Mouse (Mus musculus): ENCODE measurements around the gene Cic. TPM values are rescaled to one million over a fixed set of nuclear protein-coding genes. Genes with fewer than 3 reads are reported as not detected.
A peak's percentile ranks its signal among the peaks of the same experiment; 100 is the strongest.

The Cic gene
- polyA plus RNA-seq, 1 experiment from 2014 or later, result 44.2 TPM

DNA sequence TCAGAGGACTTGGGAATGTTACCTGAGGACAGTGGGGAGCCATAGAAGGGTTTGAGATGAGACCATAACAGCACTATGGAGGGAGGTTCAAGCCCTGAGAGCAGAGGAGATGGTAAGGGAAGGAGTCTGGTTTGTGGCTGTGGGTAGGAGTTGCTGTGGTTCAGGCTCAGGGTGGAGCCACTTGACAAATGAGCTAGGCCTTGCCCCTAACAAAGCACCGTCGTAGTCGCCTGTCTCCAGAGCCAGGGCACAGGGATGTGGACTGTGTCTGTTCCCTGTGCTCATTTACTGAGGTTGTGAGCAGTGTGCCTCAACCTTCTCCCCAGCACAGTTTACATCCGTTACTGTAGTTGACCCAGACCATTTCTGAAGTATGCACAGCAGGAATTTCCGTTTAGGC, 7.1 kb downstream of the Cic start:
- Histone ChIP-seq H3K36me3 (peaks cover 32% of the 10 kb centered on the region), H3K4me1 (peaks cover 43% of the 10 kb centered on the region), H3K9me3 (no peaks in the 10 kb centered on the region), H3K27me3 (replicated peaks) (no peaks in the 10 kb centered on the region), H3K9ac (no peak overlapping the region), H3K4me2 (replicated peaks) (0 out of 2 replicates have a peak overlapping the region, but pooled peaks have one; percentile 12), H3K4me3 (no peak overlapping the region), H3K27ac (no peak overlapping the region)
- no peak for ATAC-seq (ENCODE audit: low FRiP score, low read depth)
- WGBS, result 63% methylated on average over 5 of the region's 5 CpGs

GRCm38 (mm10) chr7:25274996-25275395, 7.5 kb downstream of the Cic start:
- H3K27me3 ChIP-seq (replicated peaks), result no peaks in the 10 kb centered on the region
- 0 out of 2 replicates have a peak overlapping the region, but pooled peaks have one; percentile 12 for H3K4me2 ChIP-seq (replicated peaks)
- H3K4me1 ChIP-seq, result peaks cover 43% of the 10 kb centered on the region
- ATAC-seq (ENCODE audit: low FRiP score, low read depth), result no peak
- H3K27ac ChIP-seq, result no peak overlapping the region
- H3K36me3 ChIP-seq, result peaks cover 32% of the 10 kb centered on the region
- WGBS, result 90% methylated on average over 3 of the region's 3 CpGs
- no peaks in the 10 kb centered on the region for H3K9me3 ChIP-seq
- no peak overlapping the region for H3K4me3 ChIP-seq
- H3K9ac ChIP-seq, result no peak overlapping the region

DNA sequence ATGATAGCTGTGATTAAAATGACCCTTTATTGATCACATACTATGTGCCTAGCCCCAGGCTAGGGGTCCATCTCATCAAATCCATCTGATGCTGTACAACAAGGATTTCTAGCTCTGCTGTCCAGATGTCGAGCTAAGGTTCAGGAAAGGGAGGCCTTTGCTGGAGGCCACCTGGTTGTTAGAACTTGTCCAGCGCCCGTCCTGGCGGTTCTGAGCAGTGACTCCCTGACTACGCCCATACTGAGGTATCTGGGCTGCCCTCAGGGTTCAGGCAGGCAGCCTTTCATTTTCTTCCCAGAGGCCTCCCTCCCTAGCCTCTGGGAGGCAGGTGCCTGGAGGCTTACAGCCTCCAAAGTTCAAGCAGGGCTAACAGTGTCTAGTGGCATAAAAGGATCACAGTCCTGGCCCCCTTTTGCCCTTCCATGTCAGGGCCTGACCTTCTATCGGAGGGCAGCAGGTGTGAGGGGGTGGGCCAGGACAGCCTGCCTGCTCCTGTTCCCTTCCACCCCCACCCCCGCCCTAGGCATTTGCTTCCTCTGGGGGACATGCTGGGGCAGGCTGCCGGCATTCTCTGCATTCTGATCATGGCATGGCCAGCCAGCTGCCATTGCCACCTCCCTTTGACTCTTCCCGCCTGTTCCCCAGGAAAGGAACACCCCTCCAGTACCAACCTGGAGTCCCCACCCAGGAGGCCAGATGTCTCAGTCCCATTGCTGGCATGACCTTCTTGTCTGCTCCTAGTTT, 8.2 kb downstream of the Cic start:
- Histone ChIP-seq H3K4me2 (replicated peaks) (peak overlapping the region; percentile 14; the same call in 1 of the 2 replicates), H3K36me3 (peaks cover 32% of the 10 kb centered on the region), H3K27ac (no peak overlapping the region), H3K9me3 (no peaks in the 10 kb centered on the region), H3K4me1 (peaks cover 50% of the 10 kb centered on the region), H3K9ac (no peak overlapping the region), H3K4me3 (no peak overlapping the region), H3K27me3 (replicated peaks) (no peaks in the 10 kb centered on the region)
- WGBS, result 60% methylated on average over 9 of the region's 9 CpGs
- ATAC-seq (ENCODE audit: low FRiP score, low read depth), result no peak

DNA sequence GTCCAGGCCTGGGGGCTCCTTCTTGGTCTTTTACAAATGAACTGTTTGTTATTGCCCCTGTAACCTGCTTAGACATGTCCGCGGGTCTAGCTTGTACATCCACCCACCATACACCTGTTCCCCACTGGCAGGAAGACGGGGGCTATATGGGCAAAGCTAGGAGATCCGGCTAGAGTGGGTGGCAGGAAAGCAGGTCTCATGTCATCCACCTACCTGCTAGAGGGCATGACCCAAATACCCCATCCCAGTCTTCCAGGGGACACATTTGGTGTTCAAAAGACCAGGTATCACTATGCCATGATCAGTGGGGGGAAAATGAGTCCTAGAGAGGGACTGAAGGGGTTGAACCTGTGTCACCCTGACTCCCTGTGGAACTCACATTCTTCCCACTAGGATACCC, 9.9 kb downstream of the Cic start:
- peak overlapping the region; percentile 42 for H3K9ac ChIP-seq
- 86% methylated on average over 4 of the region's 4 CpGs for WGBS
- peaks cover 15% of the 10 kb centered on the region for H3K36me3 ChIP-seq
- ATAC-seq (ENCODE audit: low FRiP score, low read depth), result no peak
- no peaks in the 10 kb centered on the region for H3K9me3 ChIP-seq
- H3K27ac ChIP-seq, result no peak overlapping the region
- H3K4me2 ChIP-seq (replicated peaks), result peak overlapping the region; percentile 95
- H3K27me3 ChIP-seq (replicated peaks), result no peaks in the 10 kb centered on the region
- peaks cover 57% of the 10 kb centered on the region for H3K4me1 ChIP-seq
- no peak overlapping the region for H3K4me3 ChIP-seq

- Histone ChIP-seq H3K9ac (peak overlapping the region; percentile 42), H3K4me3 (peak overlapping the region; percentile 53), H3K4me2 (replicated peaks) (peak overlapping the region; percentile 95), H3K36me3 (peaks cover 9% of the 10 kb centered on the region), H3K9me3 (no peaks in the 10 kb centered on the region), H3K27me3 (replicated peaks) (no peaks in the 10 kb centered on the region), H3K4me1 (peaks cover 60% of the 10 kb centered on the region), H3K27ac (no peak overlapping the region)
- 15% methylated on average over 4 of the region's 4 CpGs for WGBS
- no peak for ATAC-seq (ENCODE audit: low FRiP score, low read depth)
These were observed 10.5 kb downstream of the Cic start for GRCm38 (mm10) chr7:25277998-25278340.

GRCm38 (mm10) chr7:25278341-25279075, 11.0 kb downstream of the Cic start:
- peaks cover 4% of the 10 kb centered on the region; the same call in 1 of the 2 replicates for H3K36me3 ChIP-seq
- H3K27ac ChIP-seq, result peak overlapping the region; percentile 96
- peak; percentile 64 for ATAC-seq (ENCODE audit: low FRiP score, low read depth)
- H3K4me2 ChIP-seq (replicated peaks), result peak overlapping the region; percentile 95
- H3K4me1 ChIP-seq, result peaks cover 66% of the 10 kb centered on the region
- no peaks in the 10 kb centered on the region for H3K9me3 ChIP-seq
- peak overlapping the region; percentile 79 for H3K9ac ChIP-seq
- no peaks in the 10 kb centered on the region for H3K27me3 ChIP-seq (replicated peaks)
- WGBS, result under 1% methylated on average over 54 of the region's 60 CpGs
- H3K4me3 ChIP-seq, result peak overlapping the region; percentile 53

- H3K9ac ChIP-seq, result peak overlapping the region; percentile 79
- WGBS, result under 1% methylated on average over 49 of the region's 49 CpGs
- H3K4me1 ChIP-seq, result peaks cover 71% of the 10 kb centered on the region
These were observed 11.8 kb downstream of the Cic start for GRCm38 (mm10) chr7:25279076-25279860.

DNA sequence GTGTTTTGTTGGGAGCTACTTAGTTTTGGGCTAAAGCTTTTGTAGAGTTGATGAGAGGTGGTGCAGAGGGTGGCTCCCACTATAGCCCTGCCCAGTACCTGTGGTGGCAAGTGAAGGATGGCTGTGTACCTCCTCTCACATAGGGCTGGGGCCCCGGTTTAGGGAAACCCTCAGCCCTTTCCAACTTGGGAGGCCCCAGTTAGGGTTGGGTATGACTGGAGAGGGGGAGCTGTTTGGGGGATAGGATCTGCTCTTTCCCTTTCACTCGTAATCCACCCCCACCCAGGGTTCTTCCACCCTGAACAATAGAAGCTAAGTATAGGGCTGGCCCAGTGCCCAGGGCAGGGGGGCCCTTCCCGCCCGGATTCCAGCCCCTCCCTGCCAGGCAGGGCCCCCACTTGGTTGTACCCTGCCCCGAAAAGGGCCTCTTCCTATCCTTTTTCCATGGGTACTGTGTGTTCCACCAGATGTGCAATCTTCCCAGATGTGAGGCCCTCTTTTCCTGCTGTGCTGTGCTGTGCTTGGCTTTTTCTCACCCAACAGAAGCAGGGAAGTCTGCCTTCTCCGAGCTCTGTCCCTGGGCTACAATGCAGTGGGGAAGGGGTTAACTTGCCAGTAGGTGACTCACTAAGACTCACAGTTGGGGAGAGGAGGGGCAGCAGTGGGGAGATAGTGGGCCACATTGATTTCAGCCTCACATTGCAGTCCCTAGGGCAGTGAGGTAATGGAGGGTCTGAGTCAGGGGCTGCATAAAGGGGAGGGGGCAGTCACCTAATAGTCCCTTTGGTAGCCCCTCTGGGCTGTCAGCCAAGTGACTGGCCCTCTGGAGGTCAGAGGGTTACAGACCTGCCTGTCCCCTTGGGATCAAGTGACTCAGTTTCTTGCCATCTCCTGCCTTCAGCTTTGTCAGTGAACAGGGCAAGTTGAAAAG, 12.6 kb downstream of the Cic start:
- Histone ChIP-seq H3K4me1 (peaks cover 69% of the 10 kb centered on the region), H3K4me2 (replicated peaks) (peak overlapping the region; percentile 95), H3K36me3 (peaks cover 6% of the 10 kb centered on the region), H3K27me3 (replicated peaks) (no peaks in the 10 kb centered on the region), H3K9ac (peak overlapping the region; percentile 79), H3K9me3 (no peaks in the 10 kb centered on the region), H3K27ac (peak overlapping the region; percentile 96), H3K4me3 (peak overlapping the region; percentile 53)
- ATAC-seq (ENCODE audit: low FRiP score, low read depth), result peak; percentile 7
- 2% methylated on average over 6 of the region's 6 CpGs for WGBS

More at GRCm38 (mm10) chr7:25279076-25279860, 11.8 kb downstream of the Cic start:
- Histone ChIP-seq H3K27me3 (replicated peaks) (no peaks in the 10 kb centered on the region), H3K4me2 (replicated peaks) (peak overlapping the region; percentile 95), H3K4me3 (peak overlapping the region; percentile 53), H3K9me3 (no peaks in the 10 kb centered on the region), H3K36me3 (no peaks in the 10 kb centered on the region), H3K27ac (peak overlapping the region; percentile 96)
- peak; percentile 57 for ATAC-seq (ENCODE audit: low FRiP score, low read depth)

- peak overlapping the region; percentile 71 for H3K4me3 ChIP-seq
- H3K27ac ChIP-seq, result peak overlapping the region; percentile 96
- no peaks in the 10 kb centered on the region for H3K27me3 ChIP-seq (replicated peaks)
- ATAC-seq (ENCODE audit: low FRiP score, low read depth), result no peak
- H3K4me1 ChIP-seq, result peaks cover 59% of the 10 kb centered on the region
- H3K9me3 ChIP-seq, result no peaks in the 10 kb centered on the region
- peaks cover 18% of the 10 kb centered on the region for H3K36me3 ChIP-seq
- H3K4me2 ChIP-seq (replicated peaks), result peak overlapping the region; percentile 95
- peak overlapping the region; percentile 36; the same call in 1 of the 2 replicates for H3K9ac ChIP-seq
- WGBS, result 26% methylated on average over 12 of the region's 12 CpGs
These were observed 13.7 kb downstream of the Cic start for GRCm38 (mm10) chr7:25281166-25281733.

GRCm38 (mm10) chr7:25281734-25282601, 14.5 kb downstream of the Cic start:
- peak overlapping the region; percentile 71 for H3K4me3 ChIP-seq
- peak overlapping the region; percentile 96 for H3K27ac ChIP-seq
- peaks cover 59% of the 10 kb centered on the region for H3K4me1 ChIP-seq
- 1% methylated on average over 79 of the region's 108 CpGs for WGBS
- H3K36me3 ChIP-seq, result peaks cover 25% of the 10 kb centered on the region
- peak overlapping the region; percentile 95 for H3K4me2 ChIP-seq (replicated peaks)
- peak overlapping the region; percentile 86 for H3K9ac ChIP-seq
- ATAC-seq (ENCODE audit: low FRiP score, low read depth), result peak; percentile 63
- no peaks in the 10 kb centered on the region for H3K27me3 ChIP-seq (replicated peaks)
- no peaks in the 10 kb centered on the region for H3K9me3 ChIP-seq
